Mouse (Mus musculus): ENCODE measurements around the gene Sos1. TPM values are rescaled to one million over a fixed set of nuclear protein-coding genes. Genes with fewer than 3 reads are reported as not detected.

Gene Sos1
- total and polyA plus RNA-seq, 3 experiments = 3.2 to 13.1 (median 11.2) TPM

DNA sequence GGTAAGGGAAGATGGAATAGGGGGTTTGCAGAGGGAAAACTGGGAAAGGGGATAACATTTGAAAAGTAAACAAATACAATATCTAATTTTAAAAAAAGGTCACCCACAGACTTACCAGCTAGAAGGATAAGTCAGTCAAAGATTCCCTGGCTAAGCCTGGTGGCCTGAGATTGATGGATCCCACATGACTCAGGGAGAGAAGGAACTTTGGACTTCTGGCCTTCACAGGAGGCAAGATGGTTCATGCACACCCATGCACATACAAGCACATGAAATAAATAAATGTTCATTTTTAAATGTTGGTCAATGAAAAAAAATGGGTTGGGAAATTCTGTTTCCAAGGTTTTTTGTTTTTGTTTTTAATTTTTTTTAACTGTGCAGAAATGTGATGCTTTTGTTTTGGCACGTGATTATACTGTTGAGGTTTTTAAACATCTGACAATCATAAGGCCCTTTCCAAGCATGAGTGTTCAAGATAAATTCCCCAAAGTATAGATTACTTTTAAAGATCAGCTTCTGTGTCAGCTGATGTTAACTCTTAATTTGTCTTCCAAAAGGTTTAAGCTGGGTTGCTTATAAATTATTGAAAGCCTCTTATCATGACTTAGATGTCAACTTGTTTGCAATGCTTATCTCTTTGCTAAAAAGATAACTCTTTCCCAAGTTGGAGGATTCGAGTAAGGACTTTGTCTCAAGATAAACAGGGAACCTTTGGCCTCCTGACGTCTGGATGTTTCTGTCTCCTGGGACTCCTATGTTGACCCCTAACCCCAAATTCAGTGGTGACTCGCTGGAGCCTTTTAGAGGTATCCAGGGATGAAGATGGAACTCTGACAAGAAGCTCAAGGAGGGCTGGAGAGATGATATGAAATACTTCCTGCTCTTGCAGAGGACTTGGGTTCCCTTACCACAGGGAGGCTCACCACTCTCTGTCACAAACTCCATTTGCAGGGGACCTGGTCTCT is 29.5 kb upstream of the Sos1 start:
- Histone ChIP-seq H3K79me2 (replicated peaks; ENCODE audit: control insufficient read depth, insufficient read depth, low read length) (no peaks in the 10 kb centered on the region), H3K9ac (ENCODE audit: low read depth, low read length) (no peak overlapping the region), H3K27ac (no peak overlapping the region), H3K4me3 (no peak overlapping the region), H3K27me3 (ENCODE audit: control insufficient read depth, insufficient read depth, low read length) (no peaks in the 10 kb centered on the region), H3K36me3 (ENCODE audit: control insufficient read depth, insufficient read depth, low read length) (no peaks in the 10 kb centered on the region), H3K4me1 (ENCODE audit: control insufficient read depth, insufficient read depth, low read length) (no peaks in the 10 kb centered on the region)
- TF ChIP-seq CTCF (IDR thresholded peaks at IDR 0.05) = no peak
- no peak for TF ChIP-seq POLR2A (IDR thresholded peaks at IDR 0.05; ENCODE audit: insufficient read depth, low read depth, low read length)
- TF ChIP-seq EP300 (IDR thresholded peaks at IDR 0.05; ENCODE audit: insufficient read depth, low read depth, low read length) = no peak
- no peak for DNase-seq
- intact Hi-C loops (cut with DNase I) = no loop called here
- WGBS = 39% methylated on average over 4 of the region's 4 CpGs

DNA sequence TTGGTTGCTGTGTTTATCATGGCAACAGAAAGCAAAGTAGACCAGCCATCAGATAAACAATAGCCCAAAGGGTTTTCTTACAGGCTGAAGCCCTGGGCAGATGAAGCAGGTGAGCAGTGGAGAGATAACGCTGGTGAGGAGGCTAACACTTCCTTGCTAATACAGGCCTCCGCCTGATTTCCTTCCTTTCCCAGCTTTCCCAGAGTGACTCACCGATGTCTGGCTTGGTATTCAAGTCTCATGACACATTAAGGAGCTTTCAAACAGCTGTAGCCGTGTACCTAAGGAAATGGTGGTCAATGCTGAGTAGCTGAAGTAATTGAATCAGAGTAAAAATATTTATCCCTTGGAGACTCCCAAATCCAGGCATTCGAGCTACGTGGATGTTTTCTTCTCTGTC is 25.5 kb upstream of the Sos1 start:
- Histone ChIP-seq H3K79me2 (replicated peaks; ENCODE audit: control insufficient read depth, insufficient read depth, low read length) (no peaks in the 10 kb centered on the region), H3K36me3 (ENCODE audit: control insufficient read depth, insufficient read depth, low read length) (no peaks in the 10 kb centered on the region), H3K27me3 (ENCODE audit: control insufficient read depth, insufficient read depth, low read length) (no peaks in the 10 kb centered on the region), H3K4me1 (ENCODE audit: control insufficient read depth, insufficient read depth, low read length) (no peaks in the 10 kb centered on the region), H3K9ac (ENCODE audit: low read depth, low read length) (no peak overlapping the region), H3K27ac (no peak overlapping the region), H3K4me3 (no peak overlapping the region)
- intact Hi-C loops (cut with DNase I) = no loop called here
- TF ChIP-seq EP300 (IDR thresholded peaks at IDR 0.05; ENCODE audit: insufficient read depth, low read depth, low read length) = no peak
- TF ChIP-seq POLR2A (IDR thresholded peaks at IDR 0.05; ENCODE audit: insufficient read depth, low read depth, low read length) = no peak
- TF ChIP-seq CTCF (IDR thresholded peaks at IDR 0.05) = no peak
- WGBS = 46% methylated on average over 6 of the region's 6 CpGs
- no peak for DNase-seq

DNA sequence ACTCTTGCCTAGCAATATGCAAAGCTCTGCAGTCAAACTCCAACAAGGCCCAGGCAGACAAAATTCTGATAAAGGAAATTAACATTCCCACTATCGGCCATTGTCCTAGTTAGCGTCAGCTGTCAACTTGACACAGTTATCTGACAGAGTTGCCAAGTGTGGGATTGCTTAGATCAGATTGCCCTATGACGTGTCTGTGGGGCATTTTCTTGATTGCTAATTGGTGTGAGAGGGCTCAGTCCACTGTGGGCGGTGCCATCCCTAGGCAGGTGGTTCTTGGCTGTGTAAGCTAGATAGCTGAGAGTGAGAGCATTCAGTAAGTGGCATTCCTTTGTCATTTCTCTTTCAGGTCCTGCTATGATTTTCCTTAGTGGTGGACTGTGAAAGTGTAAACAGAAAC is 25.1 kb upstream of the Sos1 start:
- no peaks in the 10 kb centered on the region for H3K36me3 ChIP-seq (ENCODE audit: control insufficient read depth, insufficient read depth, low read length)
- no peaks in the 10 kb centered on the region for H3K27me3 ChIP-seq (ENCODE audit: control insufficient read depth, insufficient read depth, low read length)
- 79% methylated on average over 4 of the region's 4 CpGs for WGBS
- TF ChIP-seq POLR2A (IDR thresholded peaks at IDR 0.05; ENCODE audit: insufficient read depth, low read depth, low read length) = no peak
- TF ChIP-seq EP300 (IDR thresholded peaks at IDR 0.05; ENCODE audit: insufficient read depth, low read depth, low read length) = no peak
- TF ChIP-seq CTCF (IDR thresholded peaks at IDR 0.05) = no peak
- DNase-seq = no peak
- H3K4me1 ChIP-seq (ENCODE audit: control insufficient read depth, insufficient read depth, low read length) = no peaks in the 10 kb centered on the region
- intact Hi-C loops (cut with DNase I) = no loop called here
- H3K9ac ChIP-seq (ENCODE audit: low read depth, low read length) = no peak overlapping the region
- no peak overlapping the region for H3K27ac ChIP-seq
- no peaks in the 10 kb centered on the region for H3K79me2 ChIP-seq (replicated peaks; ENCODE audit: control insufficient read depth, insufficient read depth, low read length)
- no peak overlapping the region for H3K4me3 ChIP-seq

DNA sequence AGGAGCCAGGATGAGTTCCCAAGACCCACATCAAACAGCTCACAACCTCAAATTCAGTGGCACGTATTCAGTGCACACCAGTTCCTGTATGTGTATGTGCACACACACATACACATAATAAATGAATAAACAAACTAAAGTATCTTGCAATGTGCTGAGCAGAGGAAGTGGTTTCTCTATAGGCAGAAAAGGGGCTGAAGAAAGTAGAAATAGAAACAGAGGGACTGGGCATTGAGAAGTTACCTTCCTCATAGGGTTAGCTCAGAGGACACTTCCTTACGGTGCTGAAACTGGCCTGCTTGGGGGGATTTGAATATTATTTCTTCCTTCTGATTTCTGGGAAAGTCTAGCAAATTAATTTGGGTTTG is 21.5 kb upstream of the Sos1 start:
- WGBS = 78% methylated on average over 2 of the region's 2 CpGs
- intact Hi-C loops (cut with DNase I) = no loop called here
- H3K4me1 ChIP-seq (ENCODE audit: control insufficient read depth, insufficient read depth, low read length) = no peaks in the 10 kb centered on the region

DNA sequence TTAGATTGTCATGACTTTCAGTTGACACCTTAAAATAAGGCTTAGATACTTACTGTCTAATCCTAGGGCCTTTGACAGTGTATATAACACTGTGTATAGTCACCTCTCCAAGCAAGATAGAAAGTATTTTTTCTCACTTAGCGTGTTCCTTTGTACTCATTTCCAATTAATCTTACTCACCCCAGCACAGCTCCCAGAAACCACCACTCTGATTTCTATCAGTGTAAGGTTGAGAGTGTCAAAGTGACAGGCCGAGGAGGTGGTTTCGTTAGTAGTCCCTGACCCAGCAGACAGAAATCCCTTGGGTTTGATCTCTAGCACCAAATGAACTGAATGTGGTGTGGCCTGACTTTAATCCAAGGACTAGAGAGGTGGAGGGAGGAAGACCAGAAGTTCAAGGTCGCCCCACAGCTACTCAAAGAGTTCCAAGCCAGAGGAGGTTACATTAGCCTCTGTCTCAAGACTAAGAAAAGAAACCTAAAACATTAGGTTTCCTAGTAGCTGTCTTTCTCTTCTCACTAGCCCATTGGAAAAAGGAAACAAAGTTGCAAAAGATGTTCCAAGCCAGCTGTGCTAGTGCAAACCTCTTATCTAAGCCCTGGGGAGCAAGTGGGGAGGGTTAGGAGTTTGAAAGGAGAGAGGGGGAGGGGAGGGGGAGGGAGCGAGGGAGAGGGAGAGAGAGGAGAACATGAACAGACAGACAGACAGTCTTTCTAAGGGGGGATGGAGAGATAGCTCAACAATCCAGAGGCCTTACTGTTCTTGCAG is 21.0 kb upstream of the Sos1 start:
- Histone ChIP-seq H3K79me2 (replicated peaks; ENCODE audit: control insufficient read depth, insufficient read depth, low read length) (no peaks in the 10 kb centered on the region), H3K27me3 (ENCODE audit: control insufficient read depth, insufficient read depth, low read length) (no peaks in the 10 kb centered on the region), H3K36me3 (ENCODE audit: control insufficient read depth, insufficient read depth, low read length) (no peaks in the 10 kb centered on the region), H3K4me3 (no peak overlapping the region), H3K9ac (ENCODE audit: low read depth, low read length) (no peak overlapping the region), H3K4me1 (ENCODE audit: control insufficient read depth, insufficient read depth, low read length) (no peaks in the 10 kb centered on the region), H3K27ac (no peak overlapping the region)
- DNase-seq = no peak
- no peak for TF ChIP-seq EP300 (IDR thresholded peaks at IDR 0.05; ENCODE audit: insufficient read depth, low read depth, low read length)
- no peak for TF ChIP-seq POLR2A (IDR thresholded peaks at IDR 0.05; ENCODE audit: insufficient read depth, low read depth, low read length)
- no peak for TF ChIP-seq CTCF (IDR thresholded peaks at IDR 0.05)
- WGBS = 67% methylated on average over 5 of the region's 5 CpGs
- intact Hi-C loops (cut with DNase I) = no loop called here

More for the DNA sequence above, 21.5 kb upstream of the Sos1 start:
- Histone ChIP-seq H3K9ac (ENCODE audit: low read depth, low read length) (no peak overlapping the region), H3K4me3 (no peak overlapping the region), H3K27me3 (ENCODE audit: control insufficient read depth, insufficient read depth, low read length) (no peaks in the 10 kb centered on the region), H3K27ac (no peak overlapping the region), H3K36me3 (ENCODE audit: control insufficient read depth, insufficient read depth, low read length) (no peaks in the 10 kb centered on the region), H3K79me2 (replicated peaks; ENCODE audit: control insufficient read depth, insufficient read depth, low read length) (no peaks in the 10 kb centered on the region)
- TF ChIP-seq POLR2A (IDR thresholded peaks at IDR 0.05; ENCODE audit: insufficient read depth, low read depth, low read length) = no peak
- no peak for DNase-seq

DNA sequence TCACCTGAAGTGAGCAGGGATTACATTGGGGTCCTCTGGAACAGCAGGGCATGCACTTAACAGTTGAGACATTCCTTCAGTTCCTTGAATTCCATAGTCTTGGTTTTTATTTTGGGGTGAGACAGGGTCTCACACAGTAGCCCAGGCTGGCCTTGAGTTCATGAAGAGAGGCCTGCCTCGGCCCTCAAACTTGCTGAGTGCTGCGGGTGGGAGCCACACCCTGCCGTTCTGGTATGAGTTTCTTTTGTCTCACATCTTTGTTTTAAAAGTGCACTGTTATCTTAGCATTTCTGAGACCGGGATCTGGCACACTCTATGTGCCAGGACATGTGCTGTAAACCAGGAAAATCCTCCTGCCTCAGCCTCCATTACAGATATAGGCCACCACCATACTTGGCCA is 19.8 kb upstream of the Sos1 start:
- TF ChIP-seq EP300 (IDR thresholded peaks at IDR 0.05; ENCODE audit: insufficient read depth, low read depth, low read length) (no peak), CTCF (IDR thresholded peaks at IDR 0.05) (no peak), POLR2A (IDR thresholded peaks at IDR 0.05; ENCODE audit: insufficient read depth, low read depth, low read length) (no peak)
- H3K27ac ChIP-seq = no peak overlapping the region
- H3K4me1 ChIP-seq (ENCODE audit: control insufficient read depth, insufficient read depth, low read length) = no peaks in the 10 kb centered on the region
- H3K9ac ChIP-seq (ENCODE audit: low read depth, low read length) = no peak overlapping the region
- H3K4me3 ChIP-seq = no peak overlapping the region
- H3K27me3 ChIP-seq (ENCODE audit: control insufficient read depth, insufficient read depth, low read length) = no peaks in the 10 kb centered on the region
- no peaks in the 10 kb centered on the region for H3K36me3 ChIP-seq (ENCODE audit: control insufficient read depth, insufficient read depth, low read length)
- no peak for DNase-seq
- WGBS = 74% methylated on average over 4 of the region's 4 CpGs
- intact Hi-C loops (cut with DNase I) = no loop called here
- H3K79me2 ChIP-seq (replicated peaks; ENCODE audit: control insufficient read depth, insufficient read depth, low read length) = no peaks in the 10 kb centered on the region
